Mouse (Mus musculus) 3134 (cell line): ENCODE measurements around the gene Zfp553.

ENCODE experiments used
- DNase-seq: peaks from one replicate; pipeline ENCODE4 v3.0.0-alpha.2; 2011; ENCODE audit warnings: low spot score; ENCODE audit not compliant: insufficient read length; ENCODE audit errors: extremely low read depth

The Zfp553 gene

DNA sequence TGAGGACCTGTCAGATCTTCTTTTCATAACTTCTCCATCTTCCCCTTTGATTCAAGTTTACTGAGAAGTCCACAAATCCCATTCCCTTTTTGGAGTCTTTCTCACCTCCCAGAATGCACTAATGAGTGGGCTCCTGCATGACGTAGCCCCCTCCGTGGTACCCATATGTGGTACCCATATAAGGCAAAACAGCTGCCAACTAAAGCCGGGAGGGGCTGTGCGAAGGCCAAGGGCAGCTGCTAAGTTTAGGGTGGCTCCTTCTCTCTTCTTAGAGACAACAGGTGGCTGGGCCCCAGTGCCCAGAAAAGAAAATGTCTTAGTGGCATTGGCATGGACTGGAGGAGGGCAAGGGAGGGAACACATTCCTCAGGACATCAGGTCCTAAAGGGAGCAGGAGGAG, 22.6 kb upstream of the Zfp553 start:
- no peak for DNase-seq

DNA sequence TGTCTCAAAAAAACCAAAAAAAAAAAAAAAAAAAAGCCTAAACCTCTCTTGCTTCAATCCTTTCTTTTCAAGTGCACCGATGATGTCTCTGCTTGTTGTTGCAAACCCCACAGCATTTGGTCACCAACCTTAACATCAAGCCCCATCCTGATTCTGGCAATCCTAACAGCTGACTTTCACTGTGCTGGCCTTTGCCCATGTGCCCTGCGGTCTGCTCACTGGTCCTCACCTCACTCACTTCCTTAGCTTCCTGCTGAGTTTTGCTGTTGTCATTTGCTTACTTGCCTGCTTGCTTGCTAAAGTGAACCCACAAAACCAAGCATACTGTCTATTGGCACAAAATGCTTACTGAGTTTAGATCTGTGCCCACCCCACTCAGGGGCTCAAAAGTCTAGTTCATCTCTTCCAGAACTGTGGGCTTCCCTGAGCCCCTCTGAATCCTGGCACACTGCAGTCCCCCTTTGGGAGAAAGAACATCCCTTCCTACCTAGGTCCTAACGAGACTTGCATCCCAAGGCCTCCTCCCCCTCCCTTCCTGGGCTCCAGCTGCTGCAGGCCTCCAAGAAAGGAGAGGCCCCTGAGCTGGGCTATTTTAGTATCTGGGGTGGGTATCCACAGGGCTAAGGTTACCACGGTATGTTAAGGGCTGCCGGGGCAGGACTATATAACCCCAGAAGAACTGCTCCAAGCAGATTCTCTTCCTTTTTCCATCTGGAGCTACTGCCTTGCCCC, 21.7 kb upstream of the Zfp553 start:
- DNase-seq = no peak

- DNase-seq = no peak
Measured at GRCm38 (mm10) chr7:127212432-127213250, 20.2 kb upstream of the Zfp553 start.

- no peak for DNase-seq
Measured at GRCm38 (mm10) chr7:127213485-127213884, 19.4 kb upstream of the Zfp553 start.

DNA sequence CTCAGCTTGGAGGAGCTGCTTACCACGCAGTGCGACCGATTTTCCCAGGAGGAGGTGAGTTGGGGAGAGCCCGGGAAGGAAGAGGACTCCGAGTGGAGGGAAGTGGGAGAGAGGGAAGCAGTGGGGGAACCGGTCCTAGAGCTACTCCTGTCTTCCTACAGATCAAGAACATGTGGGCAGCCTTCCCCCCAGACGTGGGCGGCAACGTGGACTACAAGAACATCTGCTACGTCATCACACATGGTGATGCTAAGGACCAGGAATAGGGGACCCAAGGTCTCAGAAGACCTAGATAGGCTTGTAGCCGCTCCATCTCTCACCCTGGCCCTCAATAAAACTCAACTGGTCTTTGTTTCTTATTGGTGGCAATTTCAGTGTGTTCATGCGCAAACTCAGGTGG, 18.9 kb upstream of the Zfp553 start:
- no peak for DNase-seq

DNA sequence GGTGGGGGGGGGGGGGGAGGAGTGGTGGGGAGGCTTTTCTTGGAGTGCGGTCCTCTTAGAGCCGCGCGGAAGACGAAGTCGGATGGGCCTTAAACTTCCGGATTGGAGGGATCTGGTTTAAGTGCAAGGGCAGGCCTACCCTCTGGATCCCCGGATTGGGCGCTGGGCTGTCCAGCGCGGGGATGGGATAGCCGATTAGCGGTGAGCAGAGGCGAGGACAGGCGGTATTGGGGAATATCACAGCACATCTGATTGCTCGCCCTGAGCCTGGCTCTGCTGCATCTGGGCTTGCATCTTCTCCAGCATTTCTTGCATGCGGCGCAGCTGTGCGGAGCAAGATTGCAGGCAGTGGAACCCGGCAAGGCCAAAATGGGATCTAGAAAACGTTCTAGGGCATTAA, 18.3 kb upstream of the Zfp553 start:
- DNase-seq = no peak

DNA sequence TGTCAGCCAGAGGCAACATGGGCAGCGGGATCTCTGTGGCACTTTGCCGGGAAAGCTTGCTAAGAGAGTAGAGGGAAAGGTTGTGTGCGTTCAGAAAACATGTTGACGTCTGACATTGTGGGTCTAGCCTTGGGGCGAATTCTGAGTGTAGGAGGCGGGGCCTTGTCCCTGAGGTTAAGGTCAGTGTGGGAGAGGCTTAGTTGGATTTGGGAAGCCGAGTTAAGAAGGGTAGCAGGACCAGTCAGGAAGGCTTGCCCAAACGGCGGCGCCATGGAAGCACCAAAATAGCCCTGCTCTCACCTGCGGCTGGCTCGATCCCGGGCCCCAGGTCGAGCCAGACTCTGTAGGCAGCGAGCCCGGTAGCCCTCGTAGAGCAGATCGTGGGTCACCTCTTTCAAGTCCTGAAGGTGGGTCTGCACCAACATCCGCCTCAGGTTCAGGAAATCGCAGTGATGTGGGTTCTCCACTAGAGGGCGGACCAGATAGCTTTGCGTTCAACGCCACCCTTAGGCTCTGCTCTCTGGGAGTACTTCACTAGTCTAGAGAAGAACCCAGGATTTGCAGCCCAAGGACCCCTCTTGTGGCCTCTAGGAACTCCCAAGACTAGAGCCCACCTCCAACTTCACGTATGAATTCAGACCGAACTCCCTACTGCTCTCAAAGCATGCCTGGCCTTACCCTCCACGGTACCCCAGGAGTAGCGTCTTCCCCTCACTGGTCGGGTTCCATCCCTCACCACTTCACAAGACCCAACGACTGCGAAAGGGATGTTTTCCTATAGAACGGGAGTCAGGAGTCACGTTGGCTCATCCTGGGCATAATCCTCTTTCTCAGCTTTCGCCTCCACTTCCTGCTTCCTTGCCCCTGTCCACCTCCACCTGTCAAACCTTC, 17.6 kb upstream of the Zfp553 start:
- DNase-seq = peak; percentile 54

- DNase-seq = no peak
Measured at GRCm38 (mm10) chr7:127216307-127216706, 16.6 kb upstream of the Zfp553 start.

- no peak for DNase-seq
Measured at GRCm38 (mm10) chr7:127217475-127217874, 15.4 kb upstream of the Zfp553 start.

DNA sequence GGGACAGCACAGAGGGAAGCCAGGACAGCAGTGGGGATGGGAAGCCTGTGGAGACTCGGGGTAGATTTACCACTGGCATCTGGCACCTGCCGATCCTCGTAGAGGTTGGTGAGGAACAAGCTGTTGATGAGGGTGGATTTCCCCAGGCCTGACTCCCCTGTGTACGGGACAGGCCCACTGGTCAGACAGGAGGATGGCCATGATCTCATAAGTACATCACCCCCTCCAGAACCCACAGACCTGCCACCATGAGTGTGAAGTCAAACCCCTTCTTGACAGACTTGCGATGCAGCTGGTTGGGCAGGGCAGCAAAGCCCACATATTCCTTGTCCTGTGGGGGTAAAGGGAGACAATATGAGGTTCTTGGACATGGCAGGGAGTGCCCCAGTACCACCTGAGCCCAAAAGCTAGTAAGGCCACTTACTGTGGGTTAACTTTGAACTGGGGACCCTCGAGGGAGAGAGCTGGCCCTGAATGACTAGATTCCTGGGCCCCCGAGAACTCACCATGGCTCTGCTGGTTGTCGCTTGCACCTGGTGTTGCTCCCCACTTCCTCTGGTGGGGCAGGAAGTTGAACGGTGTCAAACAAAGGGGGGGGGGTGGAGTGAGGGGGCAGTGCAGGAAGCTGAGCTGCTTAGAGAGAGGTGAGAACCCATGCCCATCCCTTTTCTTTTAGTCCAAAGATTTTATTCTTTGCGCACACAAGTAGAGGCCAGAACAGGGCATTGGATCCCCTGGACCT, 14.8 kb upstream of the Zfp553 start:
- no peak for DNase-seq

GRCm38 (mm10) chr7:127218670-127219069, 14.2 kb upstream of the Zfp553 start:
- no peak for DNase-seq

- no peak for DNase-seq
Measured at GRCm38 (mm10) chr7:127220440-127220839, 12.4 kb upstream of the Zfp553 start.

GRCm38 (mm10) chr7:127223106-127223505, 9.8 kb upstream of the Zfp553 start:
- no peak for DNase-seq

GRCm38 (mm10) chr7:127223515-127224478, 9.1 kb upstream of the Zfp553 start:
- no peak for DNase-seq

GRCm38 (mm10) chr7:127224616-127225015, 8.2 kb upstream of the Zfp553 start:
- DNase-seq = no peak

DNA sequence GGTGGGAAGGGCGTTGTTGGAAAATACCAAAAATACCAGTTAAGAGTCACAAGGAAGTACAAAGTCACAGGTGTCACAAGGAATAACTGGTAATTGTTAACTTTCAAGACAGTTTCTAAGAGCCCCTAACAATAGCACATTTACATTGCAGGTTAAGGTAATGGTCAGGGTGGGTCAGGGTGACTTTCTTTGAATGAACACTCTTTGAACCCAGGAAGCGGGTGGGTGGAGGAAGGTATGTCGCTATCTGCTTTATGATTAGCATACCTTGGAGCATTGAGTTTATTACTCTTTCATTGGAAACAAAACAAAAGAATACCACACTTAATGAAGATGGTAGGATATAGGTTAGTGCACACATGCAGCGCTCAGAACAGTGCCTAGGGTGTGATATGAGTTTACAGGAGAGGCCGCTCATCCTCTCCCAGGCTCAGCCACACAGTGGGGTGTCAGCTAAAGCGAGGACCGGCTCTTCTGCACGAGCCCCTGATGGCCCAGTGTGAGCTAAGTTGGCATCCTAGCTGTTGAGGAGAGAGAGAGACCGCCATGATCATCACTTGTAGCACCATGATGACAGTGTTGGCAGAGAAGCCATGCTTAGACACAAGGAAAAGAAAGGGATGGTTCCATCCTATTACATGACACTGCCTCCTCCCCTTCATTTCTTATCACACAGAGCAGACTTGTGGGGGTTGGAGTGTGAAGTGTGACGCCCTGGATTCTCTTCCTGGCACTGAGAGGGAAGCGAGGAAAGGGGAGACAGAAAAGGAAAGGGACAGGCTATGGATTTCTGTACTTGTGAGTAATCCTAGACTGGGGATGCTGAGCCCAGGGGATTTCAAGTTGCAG, 7.5 kb upstream of the Zfp553 start:
- no peak for DNase-seq

DNA sequence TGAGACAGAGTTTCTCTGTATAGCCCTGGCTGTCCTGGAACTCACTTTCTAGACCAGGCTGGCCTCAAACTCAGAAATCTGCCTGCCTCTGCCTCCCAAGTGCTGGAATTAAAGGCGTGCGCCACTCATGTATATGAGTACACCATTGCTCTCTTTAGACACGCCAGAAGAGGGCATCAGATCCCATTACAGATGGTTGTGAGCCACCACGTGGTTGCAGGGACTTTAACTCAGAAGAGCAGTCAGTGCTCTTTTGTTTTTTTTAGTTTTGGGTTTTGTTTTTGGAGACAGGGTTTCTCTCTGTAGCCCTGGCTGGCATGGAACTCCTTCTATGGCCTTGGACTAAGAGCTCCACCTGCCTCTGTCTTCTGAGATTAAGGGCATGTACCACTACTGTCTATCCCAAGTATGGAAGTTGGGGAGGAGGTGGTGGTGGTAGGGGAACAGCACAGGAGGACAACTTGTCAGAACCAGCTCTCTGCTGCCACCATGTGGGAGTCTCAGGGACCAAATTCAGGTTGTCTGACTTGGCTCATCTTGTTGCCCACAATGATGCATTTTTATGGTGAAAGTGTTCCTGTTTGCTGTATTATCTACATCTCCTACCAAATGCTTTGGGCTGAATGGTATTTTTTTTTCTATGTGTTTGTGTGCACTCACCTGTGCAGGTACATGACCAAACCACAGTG, 4.1 kb upstream of the Zfp553 start:
- peak; percentile 49 for DNase-seq

GRCm38 (mm10) chr7:127231376-127231775, 1.5 kb upstream of the Zfp553 start:
- DNase-seq = no peak
